Comparison of ENCODE assay signal across 8 mouse cellular contexts in genomic region chr12:86823855-86824589, GRCm38 (mm10).
DNase-seq lines count a peak whose midpoint lies in the region; ATAC-seq lines count a peak whose summit lies in the region.

No protein-coding gene starts in this region.

- H3K27ac ChIP-seq in hindbrain, embryonic 10.5 days, result peak overlapping the region; percentile 97

- peaks cover 66% of the 10 kb centered on the region for H3K4me1 ChIP-seq in hindbrain, embryonic 10.5 days (replicated peaks)

- H3K27me3 ChIP-seq in hindbrain, embryonic 10.5 days (ENCODE audit: insufficient read depth, poor library complexity, severe bottlenecking), result peaks cover 2% of the 10 kb centered on the region; the same call in 1 of the 2 replicates

- H3K36me3 ChIP-seq in hindbrain, embryonic 10.5 days, result no peaks in the 10 kb centered on the region

- peak overlapping the region; percentile 41 for H3K4me3 ChIP-seq in hindbrain, embryonic 10.5 days

- DNase-seq in MEL-GATA-1-ER (ENCODE audit: extremely low read depth, low read depth), result peak; percentile 83
- DNase-seq in cerebellum, adult 9-10 months, result peak; percentile 84
- DNase-seq in hindbrain, embryonic 10.5 days (ENCODE audit: low spot score), result peak; percentile 95
- peak; percentile 91 to 94 for DNase-seq in layer of hippocampus, postnatal 14 days (ENCODE audit: low spot score in 2 of 2)
- DNase-seq in lung, postnatal 10 days, result peak; percentile 95
- peak; percentile 71 for DNase-seq in ovary, postnatal 10 days (ENCODE audit: low spot score)
- peak; percentile 85 to 86 for DNase-seq in thymus, postnatal 10 days (ENCODE audit: low spot score in 2 of 2)

- H3K9me3 ChIP-seq in hindbrain, embryonic 10.5 days, result no peaks in the 10 kb centered on the region

- WGBS in hindbrain, embryonic 10.5 days, result under 1% methylated on average over 29 of the region's 29 CpGs

- ATAC-seq in frontal cortex, adult (ENCODE audit: low TSS enrichment), result peak; percentile 71

Comparison
In these comparisons a context has a peak if more than half of its experiments do, and no peak if none do; other contexts are left out.
1. Peak in every context shown above with its lines: DNase-seq, ATAC-seq, H3K4me3 ChIP-seq and H3K27ac ChIP-seq.